Mouse (Mus musculus) intestine, embryonic 15.5 days (tissue): ENCODE results near the gene Anapc15-ps. TPM values are rescaled to one million over a fixed set of nuclear protein-coding genes. Genes with fewer than 3 reads are reported as not detected.

ENCODE experiments used
- ATAC-seq: fragments of 200-750 bp; cut with Nextera tagmentation; 2 replicates; pipeline ENCODE4 v1.8.0; 2017; ENCODE audit warnings: moderate TSS enrichment, moderate library complexity
- H3K27ac ChIP-seq: fragments of 300-500 bp; sonication (generic); 2 replicates; pipeline ENCODE4 v1.5.1; 2015; ENCODE audit warnings: mild to moderate bottlenecking, inconsistent platforms
- H3K27me3 ChIP-seq: fragments of 300-500 bp; sonication (generic); replicated peaks from 2 replicates; pipeline ENCODE4 v1.6.1; 2015; ENCODE audit warnings: inconsistent platforms
- H3K36me3 ChIP-seq: fragments of 300-500 bp; sonication (generic); 2 replicates; pipeline ENCODE4 v1.6.1; 2015; ENCODE audit warnings: inconsistent platforms
- H3K4me1 ChIP-seq: fragments of 300-500 bp; sonication (generic); replicated peaks from 2 replicates; pipeline ENCODE4 v1.6.1; 2015; ENCODE audit warnings: inconsistent platforms
- H3K4me2 ChIP-seq: fragments of 300-500 bp; sonication (generic); replicated peaks from 2 replicates; pipeline ENCODE4 v1.6.1; 2015; ENCODE audit warnings: mild to moderate bottlenecking, inconsistent platforms
- H3K4me3 ChIP-seq: fragments of 300-500 bp; sonication (generic); replicated peaks from 2 replicates; pipeline ENCODE4 v1.5.1; 2015; ENCODE audit warnings: inconsistent platforms
- H3K9ac ChIP-seq: fragments of 300-500 bp; sonication (generic); 2 replicates; pipeline ENCODE4 v1.6.1; 2015; ENCODE audit warnings: inconsistent platforms
- H3K9me3 ChIP-seq: fragments of 300-500 bp; sonication (generic); 2 replicates; pipeline ENCODE4 v1.6.1; 2016; ENCODE audit warnings: inconsistent platforms
- whole genome bisulfite sequencing: fragments of 180-500 bp; shearing (Covaris S2); methylation state at CpG from one replicate; pipeline ENCODE4 v1.1.7; 2015; 5-methylcytosine and 5-hydroxymethylcytosine counted together
- polyA plus RNA-seq: library from polyadenylated mRNA; unstranded; fragments of >200 nt; fragmentation: Nextera tagmentation; extraction: Ambion mirVana; gene quantifications from 2 replicates; pipeline ENCODE4 v1.2.1, GENCODE M21; 2015

Anapc15-ps gene
- polyA plus RNA-seq, 1 experiment from 2014 or later = not detected

GRCm38 (mm10) chr10:95659471-95660150 is 13.6 kb downstream of the Anapc15-ps start:
- H3K4me2 ChIP-seq = no peak overlapping the region
- H3K9ac ChIP-seq = no peak overlapping the region
- 57% methylated on average over 8 of the region's 8 CpGs for WGBS
- ATAC-seq = 0 out of 2 replicates have a peak, but pooled peaks have one; percentile 17
- H3K4me3 ChIP-seq = no peak overlapping the region
- no peak overlapping the region for H3K27ac ChIP-seq
- no peaks in the 10 kb centered on the region for H3K36me3 ChIP-seq
- no peaks in the 10 kb centered on the region for H3K9me3 ChIP-seq
- H3K27me3 ChIP-seq = no peaks in the 10 kb centered on the region
- H3K4me1 ChIP-seq = no peaks in the 10 kb centered on the region

GRCm38 (mm10) chr10:95658836-95659343 is 14.4 kb downstream of the Anapc15-ps start:
- Histone ChIP-seq H3K9me3 (no peaks in the 10 kb centered on the region), H3K4me1 (no peaks in the 10 kb centered on the region), H3K9ac (no peak overlapping the region), H3K36me3 (no peaks in the 10 kb centered on the region), H3K27ac (no peak overlapping the region), H3K27me3 (no peaks in the 10 kb centered on the region), H3K4me2 (no peak overlapping the region), H3K4me3 (no peak overlapping the region)
- peak; percentile 49 for ATAC-seq
- WGBS = 31% methylated on average over 6 of the region's 6 CpGs

- Histone ChIP-seq H3K4me1 (no peaks in the 10 kb centered on the region), H3K9ac (no peak overlapping the region), H3K27ac (no peak overlapping the region), H3K9me3 (no peaks in the 10 kb centered on the region), H3K27me3 (no peaks in the 10 kb centered on the region), H3K4me2 (no peak overlapping the region), H3K36me3 (no peaks in the 10 kb centered on the region), H3K4me3 (no peak overlapping the region)
- WGBS = 86% methylated on average over 10 of the region's 10 CpGs
- no peak for ATAC-seq
These were observed 16.7 kb downstream of the Anapc15-ps start for GRCm38 (mm10) chr10:95656236-95657225.

GRCm38 (mm10) chr10:95652131-95652530 is 21.1 kb downstream of the Anapc15-ps start:
- H3K4me3 ChIP-seq = no peak overlapping the region
- no peaks in the 10 kb centered on the region for H3K9me3 ChIP-seq
- H3K27me3 ChIP-seq = no peaks in the 10 kb centered on the region
- no peak overlapping the region for H3K9ac ChIP-seq
- no peak overlapping the region for H3K4me2 ChIP-seq
- no peaks in the 10 kb centered on the region for H3K36me3 ChIP-seq
- no peak for ATAC-seq
- WGBS = 90% methylated on average over 5 of the region's 5 CpGs
- no peak overlapping the region for H3K27ac ChIP-seq
- no peaks in the 10 kb centered on the region for H3K4me1 ChIP-seq

GRCm38 (mm10) chr10:95648326-95648888 is 24.8 kb downstream of the Anapc15-ps start:
- H3K4me1 ChIP-seq = 0 out of 2 replicates have a peak, but pooled peaks cover 2% of the 10 kb centered on the region
- H3K4me3 ChIP-seq = no peak overlapping the region
- no peaks in the 10 kb centered on the region for H3K27me3 ChIP-seq
- no peak overlapping the region for H3K9ac ChIP-seq
- no peaks in the 10 kb centered on the region for H3K9me3 ChIP-seq
- H3K36me3 ChIP-seq = no peaks in the 10 kb centered on the region
- WGBS = 91% methylated on average over 11 of the region's 11 CpGs
- no peak overlapping the region for H3K4me2 ChIP-seq
- H3K27ac ChIP-seq = no peak overlapping the region
- ATAC-seq = no peak

GRCm38 (mm10) chr10:95647128-95647527 is 26.1 kb downstream of the Anapc15-ps start:
- 0 out of 2 replicates have a peak, but pooled peaks cover 2% of the 10 kb centered on the region for H3K4me1 ChIP-seq
- H3K27ac ChIP-seq = no peak overlapping the region
- 57% methylated on average over 9 of the region's 9 CpGs for WGBS

GRCm38 (mm10) chr10:95646576-95646975 is 26.7 kb downstream of the Anapc15-ps start:
- H3K27ac ChIP-seq = no peak overlapping the region

More at GRCm38 (mm10) chr10:95647128-95647527, 26.1 kb downstream of the Anapc15-ps start:
- Histone ChIP-seq H3K9ac (no peak overlapping the region), H3K4me3 (no peak overlapping the region), H3K27me3 (no peaks in the 10 kb centered on the region), H3K4me2 (no peak overlapping the region), H3K9me3 (no peaks in the 10 kb centered on the region), H3K36me3 (no peaks in the 10 kb centered on the region)
- ATAC-seq = no peak; the same call in 1 of the 2 replicates

GRCm38 (mm10) chr10:95643696-95644360 is 29.4 kb downstream of the Anapc15-ps start:
- Histone ChIP-seq H3K9me3 (no peaks in the 10 kb centered on the region), H3K4me2 (no peak overlapping the region), H3K36me3 (no peaks in the 10 kb centered on the region), H3K27ac (peak overlapping the region; percentile 65), H3K9ac (no peak overlapping the region), H3K4me3 (no peak overlapping the region), H3K4me1 (peaks cover 7% of the 10 kb centered on the region), H3K27me3 (no peaks in the 10 kb centered on the region)
- peak; percentile 88 for ATAC-seq
- WGBS = 62% methylated on average over 6 of the region's 6 CpGs

More at GRCm38 (mm10) chr10:95646576-95646975, 26.7 kb downstream of the Anapc15-ps start:
- Histone ChIP-seq H3K4me1 (0 out of 2 replicates have a peak, but pooled peaks cover 2% of the 10 kb centered on the region), H3K36me3 (no peaks in the 10 kb centered on the region), H3K4me3 (no peak overlapping the region), H3K4me2 (no peak overlapping the region), H3K27me3 (no peaks in the 10 kb centered on the region), H3K9ac (no peak overlapping the region), H3K9me3 (no peaks in the 10 kb centered on the region)
- 72% methylated on average over 10 of the region's 10 CpGs for WGBS
- ATAC-seq = peak; percentile 53

GRCm38 (mm10) chr10:95643042-95643441 is 30.2 kb downstream of the Anapc15-ps start:
- H3K4me1 ChIP-seq = peaks cover 7% of the 10 kb centered on the region
- WGBS = 62% methylated on average over 5 of the region's 5 CpGs
- H3K27ac ChIP-seq = no peak overlapping the region
- H3K4me2 ChIP-seq = no peak overlapping the region
- H3K27me3 ChIP-seq = no peaks in the 10 kb centered on the region
- no peaks in the 10 kb centered on the region for H3K9me3 ChIP-seq
- no peaks in the 10 kb centered on the region for H3K36me3 ChIP-seq
- H3K9ac ChIP-seq = no peak overlapping the region
- H3K4me3 ChIP-seq = no peak overlapping the region
- no peak for ATAC-seq

- Histone ChIP-seq H3K27me3 (no peaks in the 10 kb centered on the region), H3K27ac (no peak overlapping the region), H3K4me2 (no peak overlapping the region), H3K4me3 (no peak overlapping the region), H3K36me3 (no peaks in the 10 kb centered on the region), H3K9ac (no peak overlapping the region), H3K9me3 (no peaks in the 10 kb centered on the region), H3K4me1 (peaks cover 7% of the 10 kb centered on the region)
- no peak for ATAC-seq
- 89% methylated on average over 5 of the region's 5 CpGs for WGBS
These were observed 31.9 kb downstream of the Anapc15-ps start for GRCm38 (mm10) chr10:95641335-95641734.

- Histone ChIP-seq H3K27ac (no peak overlapping the region), H3K36me3 (no peaks in the 10 kb centered on the region), H3K4me1 (peaks cover 7% of the 10 kb centered on the region), H3K4me2 (no peak overlapping the region), H3K9me3 (no peaks in the 10 kb centered on the region), H3K4me3 (no peak overlapping the region), H3K27me3 (no peaks in the 10 kb centered on the region), H3K9ac (no peak overlapping the region)
- WGBS = 32% methylated on average over 5 of the region's 5 CpGs
- ATAC-seq = peak; percentile 77
These were observed 33.8 kb downstream of the Anapc15-ps start for GRCm38 (mm10) chr10:95639429-95639828.
